Mouse (Mus musculus) cerebellum, adult 9-10 months (tissue): Measurements from ENCODE around the gene Il21.

Experiments used
- DNase-seq: peaks from one replicate; pipeline ENCODE4 v3.0.0; 2022

The Il21 gene

GRCm38 (mm10) chr3:37185534-37185933, 46.9 kb downstream of the Il21 start:
- DNase-seq: no peak

- DNase-seq: peak; percentile 20
Observed at GRCm38 (mm10) chr3:37182415-37183269, 49.8 kb downstream of the Il21 start.

- DNase-seq: no peak
Observed at GRCm38 (mm10) chr3:37181041-37181440, 51.4 kb downstream of the Il21 start.

- no peak for DNase-seq
Observed at GRCm38 (mm10) chr3:37180039-37180743, 52.2 kb downstream of the Il21 start.

GRCm38 (mm10) chr3:37179472-37179871, 53.0 kb downstream of the Il21 start:
- no peak for DNase-seq

- DNase-seq: no peak
Observed at GRCm38 (mm10) chr3:37174711-37175572, 57.5 kb downstream of the Il21 start.

GRCm38 (mm10) chr3:37173285-37173684, 59.2 kb downstream of the Il21 start:
- DNase-seq: no peak
